Mouse (Mus musculus) CD4-positive naive resting alpha-beta T cell, adult 57 days (primary cell): ENCODE data around the gene Grid2. TPM values are rescaled to one million over a fixed set of nuclear protein-coding genes. Genes with fewer than 3 reads are reported as not detected.

Experiments used
- total RNA-seq: library from RNA; stranded (reverse); gene quantifications from one replicate; pipeline ENCODE4 v1.2.4, GENCODE M21; 2023

Gene Grid2
- not detected for total RNA-seq

GRCm38 (mm10) chr6:63255826-63256555 is at the start of gene Grid2:
TSS of gene Grid2 (plus strand) at chr6:63255876.

GRCm38 (mm10) chr6:64728499-64729198 is 1473.0 kb downstream of the Grid2 start, which contains the start of gene Atoh1:
TSS of gene Atoh1 (plus strand) at chr6:64729125.

